Mouse (Mus musculus): ENCODE results near the gene Exoc3l2. TPM values are rescaled to one million over a fixed set of nuclear protein-coding genes. Genes with fewer than 3 reads are reported as not detected.
A peak's percentile ranks its signal among the peaks of the same experiment; 100 is the strongest.

The Exoc3l2 gene
- polyA plus RNA-seq, 1 experiment from 2014 or later, result 1.1 TPM

DNA sequence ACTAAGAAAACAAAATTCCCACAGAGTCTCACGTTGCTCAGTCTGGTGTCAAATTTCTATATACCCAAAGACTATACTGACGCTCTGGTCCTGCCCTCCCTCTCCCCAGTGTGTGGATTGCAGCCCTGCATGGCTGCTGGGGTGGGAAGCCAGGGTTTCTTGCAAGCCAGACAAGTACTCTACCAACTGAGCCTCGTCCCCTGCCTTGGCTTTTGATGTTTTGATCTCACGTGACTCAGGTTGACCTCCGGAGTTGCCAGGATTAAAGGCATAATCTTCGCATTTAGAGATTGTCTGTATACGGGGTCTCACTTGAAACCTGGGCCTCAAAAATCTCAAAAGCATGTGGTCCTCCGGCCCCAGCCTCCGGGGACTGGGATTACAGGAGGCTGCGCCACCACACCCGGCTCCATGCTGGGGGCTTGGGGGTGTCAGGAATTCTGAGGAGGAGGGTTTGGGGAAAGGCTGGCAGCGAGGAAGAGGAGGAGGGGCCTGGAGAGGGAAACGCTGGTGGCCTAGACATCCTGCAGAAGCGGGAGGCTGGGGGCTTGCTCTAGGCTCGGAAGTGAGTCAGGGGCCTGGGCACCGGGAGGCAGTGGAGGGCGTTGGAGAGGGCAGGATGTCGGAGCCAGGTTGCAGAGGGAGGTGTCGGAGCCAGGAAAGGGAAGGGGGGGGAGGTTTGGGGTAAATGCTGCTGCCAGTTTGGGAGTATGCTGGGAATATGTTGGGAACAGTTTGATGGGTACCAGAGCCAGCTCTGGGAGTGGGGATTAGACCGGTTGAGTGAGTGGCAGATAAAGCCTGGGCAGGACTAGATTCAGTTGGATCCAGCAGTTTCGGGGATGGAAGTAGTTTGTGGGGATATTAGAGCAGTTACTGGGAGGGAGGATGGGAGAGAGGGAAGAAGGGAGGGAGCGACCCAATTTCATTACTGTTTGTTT is 1.5 kb downstream of the Exoc3l2 start:
- Histone ChIP-seq H3K27me3 (ENCODE audit: insufficient read depth, low read length) (peaks cover 6% of the 10 kb centered on the region; the same call in 1 of the 2 replicates), H3K9ac (replicated peaks) (no peak overlapping the region; the same call in 1 of the 2 replicates), H3K27ac (ENCODE audit: low read depth) (no peak overlapping the region), H3K4me2 (ENCODE audit: low read depth, low read length) (peak overlapping the region; percentile 36; the same call in 1 of the 2 replicates), H3K4me3 (ENCODE audit: low read depth, low read length) (no peak overlapping the region), H3K4me1 (ENCODE audit: insufficient read depth) (peaks cover 3% of the 10 kb centered on the region), H3K9me3 (ENCODE audit: low read length) (no peaks in the 10 kb centered on the region), H3K36me3 (replicated peaks; ENCODE audit: insufficient read depth, low read length) (no peaks in the 10 kb centered on the region)
- 31% methylated on average over 22 of the region's 22 CpGs for WGBS (ENCODE audit: insufficient replicate concordance)
- DNase-seq (no peak), ATAC-seq (no peak)
- TF ChIP-seq CTCF (IDR thresholded peaks at IDR 0.05; ENCODE audit: low read depth) (no peak), EP300 (IDR thresholded peaks at IDR 0.05; ENCODE audit: low read depth) (no peak)

DNA sequence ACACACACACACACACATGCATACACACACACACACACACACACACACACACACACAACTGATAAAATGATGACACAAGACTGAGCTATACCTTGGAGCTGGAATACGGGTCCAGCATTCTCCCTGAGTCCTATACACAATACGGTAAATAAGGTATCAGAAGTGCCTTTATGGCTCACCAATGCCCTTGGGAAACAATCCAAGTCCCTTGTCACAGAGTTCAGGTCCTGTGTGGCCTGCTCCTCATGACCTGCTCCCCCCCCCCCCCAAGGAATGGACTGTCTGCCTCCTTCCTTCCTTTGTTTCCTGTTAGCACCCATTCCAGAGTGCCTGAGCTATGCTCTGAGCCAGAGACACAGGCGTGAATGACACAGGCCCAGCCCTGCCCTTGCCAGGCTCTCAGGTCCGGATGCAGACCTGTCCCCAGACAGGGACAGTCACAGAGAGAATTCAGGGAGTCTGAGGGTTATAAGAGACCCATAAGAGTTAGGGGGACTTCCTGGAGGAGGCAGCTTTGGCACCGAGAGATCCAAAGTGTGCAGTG is 3.5 kb downstream of the Exoc3l2 start:
- H3K27me3 ChIP-seq (ENCODE audit: insufficient read depth, low read length), result peaks cover 9% of the 10 kb centered on the region; the same call in 1 of the 2 replicates
- H3K9ac ChIP-seq (replicated peaks), result no peak overlapping the region
- ATAC-seq (peak; percentile 18; the same call in 1 of the 2 replicates), DNase-seq (no peak)
- WGBS (ENCODE audit: insufficient replicate concordance), result 60% methylated on average over 5 of the region's 5 CpGs
- H3K4me2 ChIP-seq (ENCODE audit: low read depth, low read length), result no peak overlapping the region
- H3K9me3 ChIP-seq (ENCODE audit: low read length), result no peaks in the 10 kb centered on the region
- TF ChIP-seq EP300 (IDR thresholded peaks at IDR 0.05; ENCODE audit: low read depth) (no peak), CTCF (IDR thresholded peaks at IDR 0.05; ENCODE audit: low read depth) (no peak)
- H3K36me3 ChIP-seq (replicated peaks; ENCODE audit: insufficient read depth, low read length), result no peaks in the 10 kb centered on the region
- peaks cover 2% of the 10 kb centered on the region; the same call in 1 of the 2 replicates for H3K4me1 ChIP-seq (ENCODE audit: insufficient read depth)
- H3K4me3 ChIP-seq (ENCODE audit: low read depth, low read length), result no peak overlapping the region
- H3K27ac ChIP-seq (ENCODE audit: low read depth), result 0 out of 2 replicates have a peak overlapping the region, but pooled peaks have one; percentile 26

DNA sequence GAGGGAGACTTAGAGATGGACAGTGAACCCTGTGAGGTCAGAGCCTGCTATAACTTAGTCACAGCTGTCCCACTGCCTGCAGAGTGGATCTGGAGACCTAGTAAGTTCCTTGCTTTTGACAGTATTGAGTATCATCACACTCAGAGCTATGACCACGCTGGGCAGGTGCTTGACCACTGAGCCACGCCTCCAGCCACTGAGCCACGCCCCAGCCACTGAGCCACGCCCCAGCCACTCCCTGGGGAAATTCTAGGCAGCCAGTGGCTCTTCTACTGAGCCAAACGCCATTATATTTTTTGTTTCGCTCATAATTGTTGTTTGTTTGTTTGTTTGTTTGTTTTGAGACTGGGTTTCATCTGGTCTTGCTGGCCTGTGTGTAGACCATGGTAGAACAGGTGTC is 4.5 kb downstream of the Exoc3l2 start:
- ATAC-seq, result no peak

DNA sequence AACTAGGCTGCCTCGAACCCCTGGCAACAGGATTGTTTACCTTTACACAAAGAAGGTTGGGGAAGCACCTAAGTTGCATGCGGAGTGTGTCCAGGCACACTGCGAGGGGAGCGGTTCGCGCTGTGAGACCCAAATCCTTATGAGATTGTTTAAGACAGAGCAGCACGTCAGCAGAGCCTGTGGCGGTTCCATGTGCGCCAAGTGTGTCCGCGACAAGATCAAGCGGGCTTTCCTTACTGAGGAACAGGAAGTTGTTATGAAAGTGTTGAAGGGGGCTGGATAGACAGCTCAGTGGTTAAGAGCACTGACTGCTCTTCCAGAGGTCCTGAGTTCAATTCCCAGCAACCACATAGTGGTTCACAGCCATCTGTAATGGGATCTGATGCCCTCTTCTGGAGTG is 5.1 kb downstream of the Exoc3l2 start:
- no peak overlapping the region for H3K4me2 ChIP-seq (ENCODE audit: low read depth, low read length)
- no peak overlapping the region for H3K9ac ChIP-seq (replicated peaks)
- no peak for DNase-seq
- no peak overlapping the region for H3K27ac ChIP-seq (ENCODE audit: low read depth)
- no peak overlapping the region for H3K4me3 ChIP-seq (ENCODE audit: low read depth, low read length)
- ATAC-seq, result no peak
- H3K27me3 ChIP-seq (ENCODE audit: insufficient read depth, low read length), result peaks cover 19% of the 10 kb centered on the region
- TF ChIP-seq EP300 (IDR thresholded peaks at IDR 0.05; ENCODE audit: low read depth) (no peak), CTCF (IDR thresholded peaks at IDR 0.05; ENCODE audit: low read depth) (no peak)
- peaks cover 16% of the 10 kb centered on the region for H3K4me1 ChIP-seq (ENCODE audit: insufficient read depth)
- 40% methylated on average over 12 of the region's 12 CpGs for WGBS (ENCODE audit: insufficient replicate concordance)
- no peaks in the 10 kb centered on the region for H3K36me3 ChIP-seq (replicated peaks; ENCODE audit: insufficient read depth, low read length)
- no peaks in the 10 kb centered on the region for H3K9me3 ChIP-seq (ENCODE audit: low read length)

More for the DNA sequence above, 4.5 kb downstream of the Exoc3l2 start:
- 41% methylated on average over 6 of the region's 6 CpGs for WGBS (ENCODE audit: insufficient replicate concordance)
- H3K27me3 ChIP-seq (ENCODE audit: insufficient read depth, low read length), result peaks cover 13% of the 10 kb centered on the region; the same call in 1 of the 2 replicates
- H3K4me2 ChIP-seq (ENCODE audit: low read depth, low read length), result no peak overlapping the region
- DNase-seq, result peak; percentile 53
- no peak overlapping the region for H3K4me3 ChIP-seq (ENCODE audit: low read depth, low read length)
- H3K36me3 ChIP-seq (replicated peaks; ENCODE audit: insufficient read depth, low read length), result no peaks in the 10 kb centered on the region
- no peak overlapping the region for H3K27ac ChIP-seq (ENCODE audit: low read depth)
- no peaks in the 10 kb centered on the region for H3K9me3 ChIP-seq (ENCODE audit: low read length)
- no peak overlapping the region for H3K9ac ChIP-seq (replicated peaks)
- peaks cover 10% of the 10 kb centered on the region; the same call in 1 of the 2 replicates for H3K4me1 ChIP-seq (ENCODE audit: insufficient read depth)
- TF ChIP-seq EP300 (IDR thresholded peaks at IDR 0.05; ENCODE audit: low read depth) (no peak), CTCF (IDR thresholded peaks at IDR 0.05; ENCODE audit: low read depth) (no peak)

DNA sequence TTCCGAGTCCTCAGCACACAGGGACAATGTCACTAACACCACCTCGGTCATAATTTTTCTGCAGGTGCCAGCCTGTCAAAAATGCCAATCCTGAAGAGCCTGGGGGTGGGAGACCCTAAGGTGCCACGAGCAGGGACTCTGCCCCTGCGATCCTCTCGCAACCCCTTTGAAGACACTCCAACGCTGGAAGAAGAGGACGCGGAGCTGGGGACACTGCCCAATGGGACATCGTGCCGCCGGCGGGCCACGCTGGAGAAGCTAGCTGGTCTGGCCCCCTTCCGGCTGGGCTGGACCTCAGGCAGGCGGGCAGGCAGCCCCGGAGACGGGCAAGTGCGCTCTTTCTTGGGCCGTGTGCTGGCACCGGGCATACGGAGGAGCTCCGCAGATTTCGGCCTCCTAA is 6.3 kb downstream of the Exoc3l2 start:
- no peak overlapping the region for H3K4me3 ChIP-seq (ENCODE audit: low read depth, low read length)
- DNase-seq, result no peak
- no peaks in the 10 kb centered on the region for H3K9me3 ChIP-seq (ENCODE audit: low read length)
- H3K27ac ChIP-seq (ENCODE audit: low read depth), result no peak overlapping the region
- no peaks in the 10 kb centered on the region for H3K36me3 ChIP-seq (replicated peaks; ENCODE audit: insufficient read depth, low read length)
- H3K27me3 ChIP-seq (ENCODE audit: insufficient read depth, low read length), result peaks cover 27% of the 10 kb centered on the region
- 67% methylated on average over 23 of the region's 23 CpGs for WGBS (ENCODE audit: insufficient replicate concordance)
- H3K4me2 ChIP-seq (ENCODE audit: low read depth, low read length), result no peak overlapping the region
- no peak for ATAC-seq
- TF ChIP-seq EP300 (IDR thresholded peaks at IDR 0.05; ENCODE audit: low read depth) (no peak), CTCF (IDR thresholded peaks at IDR 0.05; ENCODE audit: low read depth) (no peak)
- no peak overlapping the region for H3K9ac ChIP-seq (replicated peaks)
- H3K4me1 ChIP-seq (ENCODE audit: insufficient read depth), result peaks cover 16% of the 10 kb centered on the region

DNA sequence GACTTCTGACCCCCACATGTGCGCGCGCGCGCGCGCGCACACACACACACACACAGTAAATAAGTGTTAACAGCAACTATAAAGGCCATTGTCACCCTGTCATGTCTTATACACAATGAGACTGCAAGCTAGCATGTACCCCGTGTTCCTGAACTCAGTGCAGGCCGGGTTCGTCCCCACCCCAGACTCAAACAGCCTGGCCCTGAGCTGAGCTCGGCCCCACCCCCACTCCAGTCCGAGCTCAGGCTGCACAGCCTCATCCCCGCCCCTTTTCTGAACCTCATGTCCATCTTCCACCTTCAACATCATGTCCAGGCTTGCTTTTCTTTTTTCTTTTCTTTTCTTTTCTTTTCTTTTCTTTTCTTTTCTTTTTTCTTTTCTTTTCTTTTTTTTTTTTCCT is 7.2 kb downstream of the Exoc3l2 start:
- Histone ChIP-seq H3K27me3 (ENCODE audit: insufficient read depth, low read length) (peaks cover 36% of the 10 kb centered on the region), H3K4me1 (ENCODE audit: insufficient read depth) (peaks cover 16% of the 10 kb centered on the region)
- 44% methylated on average over 14 of the region's 14 CpGs for WGBS (ENCODE audit: insufficient replicate concordance)

More for the DNA sequence above, 7.2 kb downstream of the Exoc3l2 start:
- ATAC-seq, result no peak
- Histone ChIP-seq H3K36me3 (replicated peaks; ENCODE audit: insufficient read depth, low read length) (no peaks in the 10 kb centered on the region), H3K4me2 (ENCODE audit: low read depth, low read length) (no peak overlapping the region), H3K9ac (replicated peaks) (no peak overlapping the region), H3K4me3 (ENCODE audit: low read depth, low read length) (no peak overlapping the region), H3K27ac (ENCODE audit: low read depth) (no peak overlapping the region), H3K9me3 (ENCODE audit: low read length) (no peaks in the 10 kb centered on the region)
- TF ChIP-seq CTCF (IDR thresholded peaks at IDR 0.05; ENCODE audit: low read depth) (no peak), EP300 (IDR thresholded peaks at IDR 0.05; ENCODE audit: low read depth) (no peak)
- no peak for DNase-seq
